Mouse (Mus musculus) brain, embryonic 14.5 days (tissue): ENCODE data around the gene Jam2.

Source experiments
- CTCF ChIP-seq: fragments of 200-500 bp; IDR thresholded peaks from 2 replicates; pipeline ENCODE4 v1.5.1; 2012; ENCODE audit warnings: inconsistent platforms, mild to moderate bottlenecking, moderate library complexity, borderline replicate concordance; ENCODE audit not compliant: insufficient read depth, insufficient read length; ENCODE audit errors: extremely low read depth
- POLR2A ChIP-seq: fragments of 200-500 bp; IDR thresholded peaks from 2 replicates; pipeline ENCODE4 v1.6.1; 2012; ENCODE audit warnings: mild to moderate bottlenecking, inconsistent platforms, borderline replicate concordance; ENCODE audit not compliant: poor library complexity, insufficient read depth, insufficient read length, severe bottlenecking; ENCODE audit errors: extremely low read depth

DNA sequence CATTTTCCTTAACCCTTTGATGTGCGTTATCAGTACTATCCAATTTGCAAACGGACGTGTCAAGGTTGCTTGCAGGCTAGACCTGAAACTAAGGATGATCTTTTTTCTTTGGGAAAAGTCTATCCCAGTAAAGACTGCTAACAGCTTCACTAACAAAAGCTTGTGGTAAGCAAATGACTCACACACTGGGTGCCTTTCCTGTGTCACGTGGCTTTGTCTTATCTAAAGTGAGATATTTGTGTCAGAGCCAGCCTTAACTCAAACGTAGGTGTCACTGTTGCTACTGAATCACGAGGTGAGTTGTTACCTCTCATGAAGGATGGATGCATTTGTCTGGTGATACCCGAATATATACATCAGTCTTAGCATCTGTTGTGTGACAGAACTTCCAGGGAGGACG, 90.7 kb downstream of the Jam2 start:
- TF ChIP-seq POLR2A (no peak), CTCF (no peak)
